Mouse (Mus musculus) MEL (cell line): ENCODE measurements around the gene Plk1. TPM values are rescaled to one million over a fixed set of nuclear protein-coding genes. Genes with fewer than 3 reads are reported as not detected.

Experiments used
- DNase-seq: peaks from one replicate; pipeline ENCODE4 v3.0.0; 2011; ENCODE audit warnings: low read depth, low spot score
- H3K27ac ChIP-seq: 2 replicates; pipeline ENCODE4 v1.5.1; 2012; ENCODE audit warnings: low read depth, mild to moderate bottlenecking, control low read depth, low read length, moderate library complexity; ENCODE audit not compliant: control insufficient read depth
- H3K27me3 ChIP-seq, 2 experiments: fragments of 150-350 bp in 1 of 2; sonication (generic) in 1 of 2; 2 replicates each; pipeline ENCODE4 v1.6.1; 2012; ENCODE audit warnings: low read length in 2 of 2, mild to moderate bottlenecking in 2 of 2, improper control_type of control experiment in 1 of 2, moderate library complexity in 1 of 2; ENCODE audit not compliant: insufficient read depth in 2 of 2, control insufficient read depth in 1 of 2
- H3K36me3 ChIP-seq, 2 experiments: 2 replicates each; pipeline ENCODE4 v1.6.1; 2012 to 2014; ENCODE audit warnings: low read length in 2 of 2, improper control_type of control experiment in 1 of 2, inconsistent platforms in 1 of 2, mild to moderate bottlenecking in 1 of 2; ENCODE audit not compliant: insufficient read depth in 2 of 2, control insufficient read depth in 1 of 2
- H3K4me1 ChIP-seq, 2 experiments: fragments of 150-350 bp in 1 of 2; sonication (generic) in 1 of 2; 2 replicates each; pipeline ENCODE4 v1.6.1; 2012; ENCODE audit warnings: low read length in 2 of 2, improper control_type of control experiment in 1 of 2, mild to moderate bottlenecking in 1 of 2; ENCODE audit not compliant: insufficient read depth in 2 of 2, control insufficient read depth in 1 of 2
- H3K4me3 ChIP-seq, 2 experiments: fragments of 150-350 bp in 1 of 2; sonication (generic) in 1 of 2; 2 replicates each; pipeline ENCODE4 v1.5.1; 2012; ENCODE audit warnings: low read depth in 2 of 2, low read length in 2 of 2, mild to moderate bottlenecking in 2 of 2, moderate library complexity in 2 of 2, control low read depth in 1 of 2, improper control_type of control experiment in 1 of 2; ENCODE audit not compliant: control insufficient read depth in 1 of 2, insufficient read depth in 1 of 2
- H3K79me2 ChIP-seq: 2 replicates; pipeline ENCODE4 v1.6.1; 2012; ENCODE audit warnings: mild to moderate bottlenecking, low read length, moderate library complexity; ENCODE audit not compliant: control insufficient read depth, poor library complexity, insufficient read depth
- H3K9ac ChIP-seq: 2 replicates; pipeline ENCODE4 v1.6.1; 2012; ENCODE audit warnings: low read depth, mild to moderate bottlenecking, control low read depth, low read length, moderate library complexity; ENCODE audit not compliant: control insufficient read depth, poor library complexity, severe bottlenecking
- H3K9me3 ChIP-seq: fragments of 150-350 bp; sonication (generic); replicated peaks from 2 replicates; pipeline ENCODE4 v1.6.1; 2012; ENCODE audit warnings: mild to moderate bottlenecking, low read length, improper control_type of control experiment, moderate library complexity; ENCODE audit not compliant: insufficient read depth
- BHLHE40 ChIP-seq: IDR thresholded peaks from 2 replicates; pipeline ENCODE4 v1.6.1; 2012; ENCODE audit warnings: low read depth, mild to moderate bottlenecking, inconsistent platforms, low read length, improper control_type of control experiment, borderline replicate concordance
- CHD2 ChIP-seq: IDR thresholded peaks from 2 replicates; pipeline ENCODE4 v1.6.1; 2011; ENCODE audit warnings: low read length, improper control_type of control experiment
- CTCF ChIP-seq, 3 experiments: IDR thresholded peaks in 2 of 3; conservative IDR thresholded peaks in 1 of 3; 2 replicates each; pipeline ENCODE4 v1.5.1; 2011 to 2012; ENCODE audit warnings: low read length in 3 of 3, low read depth in 2 of 3, mild to moderate bottlenecking in 2 of 3, improper control_type of control experiment in 1 of 3, inconsistent platforms in 1 of 3, mixed read lengths in 1 of 3, moderate library complexity in 1 of 3; ENCODE audit not compliant: control insufficient read depth in 1 of 3, insufficient read depth in 1 of 3, poor library complexity in 1 of 3, severe bottlenecking in 1 of 3
- EP300 ChIP-seq, 2 experiments: IDR thresholded peaks; 2 replicates each; pipeline ENCODE4 v1.6.1; 2011; ENCODE audit warnings: improper control_type of control experiment in 2 of 2, low read length in 2 of 2, low read depth in 1 of 2, mild to moderate bottlenecking in 1 of 2
- ETS1 ChIP-seq: IDR thresholded peaks from 2 replicates; pipeline ENCODE4 v1.6.1; 2012; ENCODE audit warnings: low read depth, mild to moderate bottlenecking, inconsistent platforms, low read length, improper control_type of control experiment, moderate library complexity
- GATA1 ChIP-seq: IDR thresholded peaks from 2 replicates; pipeline ENCODE4 v1.6.1; 2011; ENCODE audit warnings: low read depth, low read length, improper control_type of control experiment
- MXI1 ChIP-seq: IDR thresholded peaks from 2 replicates; pipeline ENCODE4 v1.6.1; 2011; ENCODE audit warnings: mild to moderate bottlenecking, low read depth, low read length, improper control_type of control experiment
- MYB ChIP-seq: IDR thresholded peaks from 2 replicates; pipeline ENCODE4 v1.6.1; 2011; ENCODE audit warnings: mild to moderate bottlenecking, low read depth, low read length, improper control_type of control experiment
- MYC ChIP-seq: IDR thresholded peaks from 2 replicates; pipeline ENCODE4 v1.6.1; 2011; ENCODE audit warnings: low read depth, mild to moderate bottlenecking, low read length, improper control_type of control experiment, moderate library complexity
- POLR2A ChIP-seq, 2 experiments: IDR thresholded peaks; 2 replicates each; pipeline ENCODE4 v1.6.1; 2011 to 2012; ENCODE audit warnings: low read length in 2 of 2, mild to moderate bottlenecking in 2 of 2, control low read depth in 1 of 2, improper control_type of control experiment in 1 of 2, low read depth in 1 of 2, moderate library complexity in 1 of 2; ENCODE audit not compliant: control insufficient read depth in 1 of 2, insufficient read depth in 1 of 2, poor library complexity in 1 of 2
- POLR2AphosphoS2 ChIP-seq: IDR thresholded peaks from 2 replicates; pipeline ENCODE4 v1.6.1; 2011; ENCODE audit warnings: low read length, improper control_type of control experiment
- RAD21 ChIP-seq: IDR thresholded peaks from 2 replicates; pipeline ENCODE4 v1.6.1; 2011; ENCODE audit warnings: mild to moderate bottlenecking, low read depth, low read length, improper control_type of control experiment
- RCOR1 ChIP-seq: IDR thresholded peaks from 2 replicates; pipeline ENCODE4 v1.6.1; 2012; ENCODE audit warnings: low read depth, mild to moderate bottlenecking, inconsistent platforms, low read length, improper control_type of control experiment
- SMC3 ChIP-seq: IDR thresholded peaks from 2 replicates; pipeline ENCODE4 v1.6.1; 2011; ENCODE audit warnings: low read depth, low read length, improper control_type of control experiment
- TAL1 ChIP-seq: IDR thresholded peaks from 2 replicates; pipeline ENCODE4 v1.6.1; 2012; ENCODE audit warnings: mild to moderate bottlenecking, inconsistent platforms, low read length, moderate library complexity, mixed read lengths
- TCF12 ChIP-seq: IDR thresholded peaks from 2 replicates; pipeline ENCODE4 v1.6.1; 2014; ENCODE audit warnings: low read depth, mild to moderate bottlenecking, inconsistent platforms, low read length, improper control_type of control experiment, moderate library complexity
- USF1 ChIP-seq: IDR thresholded peaks from 2 replicates; pipeline ENCODE4 v1.6.1; 2014; ENCODE audit warnings: low read depth, mild to moderate bottlenecking, inconsistent platforms, low read length, improper control_type of control experiment, moderate library complexity
- USF2 ChIP-seq, 2 experiments: IDR thresholded peaks; 2 replicates each; pipeline ENCODE4 v1.6.1; 2011 to 2012; ENCODE audit warnings: improper control_type of control experiment in 2 of 2, low read length in 2 of 2, borderline replicate concordance in 1 of 2, inconsistent platforms in 1 of 2, low read depth in 1 of 2, mild to moderate bottlenecking in 1 of 2; ENCODE audit not compliant: insufficient read depth in 1 of 2
- ZC3H11A ChIP-seq: IDR thresholded peaks from 2 replicates; pipeline ENCODE4 v1.6.1; 2012; ENCODE audit warnings: low read depth, mild to moderate bottlenecking, inconsistent platforms, low read length, improper control_type of control experiment
- ZNF384 ChIP-seq: IDR thresholded peaks from 2 replicates; pipeline ENCODE4 v1.6.1; 2012; ENCODE audit warnings: low read depth, mild to moderate bottlenecking, inconsistent platforms, low read length, improper control_type of control experiment
- polyA plus RNA-seq, 2 experiments: library from polyadenylated mRNA; stranded (reverse) in 1 of 2; unstranded in 1 of 2; fragments of >175 nt in 1 of 2; fragments of >200 nt in 1 of 2; gene quantifications; 2 replicates each; pipeline versions ENCODE4 v1.2.1 to v1.2.4; 2012; ENCODE audit warnings: low replicate concordance in 2 of 2, low read depth in 1 of 2; ENCODE audit not compliant: insufficient read length in 2 of 2, insufficient read depth in 1 of 2, missing spikeins in 1 of 2
- total RNA-seq: library from RNA; depleted of rRNA; stranded (reverse); fragments of 300-350 nt; gene quantifications from 2 replicates; pipeline ENCODE4 v1.2.3, GENCODE M21; 2012

Plk1 gene
- total and polyA plus RNA-seq, 3 experiments: 46.7 to 244 (median 157) TPM

GRCm38 (mm10) chr7:122189484-122189883 lies 30.2 kb downstream of the Plk1 start:
- H3K9ac ChIP-seq: no peak overlapping the region
- H3K79me2 ChIP-seq: no peaks in the 10 kb centered on the region
- H3K27ac ChIP-seq: no peak overlapping the region
- peak; percentile 72 for DNase-seq
- H3K36me3 ChIP-seq: no peaks in the 10 kb centered on the region
- H3K27me3 ChIP-seq: no peaks in the 10 kb centered on the region
- H3K4me3 ChIP-seq: no peak overlapping the region
- no peaks in the 10 kb centered on the region for H3K4me1 ChIP-seq
- H3K9me3 ChIP-seq: no peaks in the 10 kb centered on the region
- TF ChIP-seq SMC3 (peak; percentile 57), CHD2 (no peak), USF1 (no peak), TCF12 (no peak), TAL1 (no peak), BHLHE40 (no peak), USF2 (IDR thresholded peaks at IDR 0.05; ENCODE audit: borderline replicate concordance in 1 of 2, insufficient read depth in 1 of 2, low read depth in 1 of 2, low read length in 2 of 2) (no peak), RCOR1 (no peak), ZC3H11A (0 out of 2 replicates have a peak, but pooled peaks have one; percentile 13), MYB (no peak), EP300 (IDR thresholded peaks at IDR 0.05; ENCODE audit: low read depth in 1 of 2, low read length in 2 of 2) (no peak), MXI1 (no peak), POLR2AphosphoS2 (no peak), GATA1 (no peak), POLR2A (IDR thresholded peaks at IDR 0.05; ENCODE audit: control insufficient read depth in 1 of 2, insufficient read depth in 1 of 2, low read depth in 1 of 2, low read length in 2 of 2, poor library complexity in 1 of 2) (no peak), MYC (no peak), CTCF (IDR thresholded peaks at IDR 0.05 in 2 of 3, conservative IDR thresholded peaks at IDR 0.05 in 1 of 3; ENCODE audit: control insufficient read depth in 1 of 3, insufficient read depth in 1 of 3, low read depth in 2 of 3, low read length in 3 of 3, poor library complexity in 1 of 3, severe bottlenecking in 1 of 3) (peak; percentile 75 to 85 (median 78)), ZNF384 (0 out of 2 replicates have a peak, but pooled peaks have one; percentile 31), RAD21 (peak; percentile 42)

GRCm38 (mm10) chr7:122191097-122191496 lies 31.9 kb downstream of the Plk1 start:
- Histone ChIP-seq H3K9me3 (no peaks in the 10 kb centered on the region), H3K27ac (no peak overlapping the region)
- TF ChIP-seq ETS1 (no peak), USF1 (peak; percentile 59)
- TF ChIP-seq, all 39 proteins: peak for 1
- Histone ChIP-seq H3K27me3 (no peaks in the 10 kb centered on the region), H3K36me3 (no peaks in the 10 kb centered on the region), H3K4me1 (no peaks in the 10 kb centered on the region), H3K79me2 (no peaks in the 10 kb centered on the region), H3K4me3 (no peak overlapping the region), H3K9ac (no peak overlapping the region)
- DNase-seq: no peak
